15 mouse cellular contexts compared by ENCODE assay signal in genomic region chr15:86544122-86544795, GRCm38 (mm10).
DNase-seq lines count a peak whose midpoint lies in the region; ATAC-seq and TF ChIP-seq lines count a peak whose summit lies in the region.
"Had no signal": no experiment of that assay in that cellular context is flagged by ENCODE, and none has a peak within 500 bp of the region (broad histone marks: within the 10 kb centered on the region; RNA-seq: fewer than 3 reads in every experiment).

No protein-coding gene starts in this region.

- H3K27me3 ChIP-seq in lung, embryonic 14.5 days (ENCODE audit: insufficient read depth, low read length): no peaks in the 10 kb centered on the region
- H3K27me3 ChIP-seq: heart, embryonic 15.5 days; limb, embryonic 15.5 days; lung, embryonic 15.5 days; neural tube, embryonic 12.5 days had no signal

- H3K4me2 ChIP-seq in lung, embryonic 14.5 days: no peak overlapping the region
- H3K4me2 ChIP-seq: heart, embryonic 15.5 days; limb, embryonic 15.5 days; lung, embryonic 15.5 days; neural tube, embryonic 12.5 days had no signal

- H3K27ac ChIP-seq in lung, embryonic 14.5 days (ENCODE audit: low read depth): no peak overlapping the region
- H3K27ac ChIP-seq: heart, embryonic 15.5 days; limb, embryonic 15.5 days; lung, embryonic 15.5 days; neural tube, embryonic 12.5 days had no signal

- no peaks in the 10 kb centered on the region for H3K36me3 ChIP-seq in lung, embryonic 14.5 days (ENCODE audit: insufficient read depth)
- H3K36me3 ChIP-seq: heart, embryonic 15.5 days; limb, embryonic 15.5 days; lung, embryonic 15.5 days; neural tube, embryonic 12.5 days had no signal

- DNase-seq in lung, embryonic 14.5 days: peak; percentile 67
- DNase-seq in lung, postnatal 14 days: no peak
- DNase-seq in R1 (ENCODE audit: low read depth, low spot score): peak; percentile 39
- peak; percentile 13 for DNase-seq in embryo, embryonic 11.5 days (ENCODE audit: low read depth, low spot score)
- peak; percentile 46 for DNase-seq in retina, postnatal 1 day
- DNase-seq in lung, postnatal 25 days (ENCODE audit: low spot score): no peak
- DNase-seq in thymus, postnatal 25 days: no peak
- DNase-seq: cerebellum, adult 9-11 months; gastrocnemius, postnatal 25 days; midbrain, embryonic 14.5 days had no signal

- H3K9ac ChIP-seq in lung, embryonic 14.5 days: no peak overlapping the region
- H3K9ac ChIP-seq: heart, embryonic 15.5 days; limb, embryonic 15.5 days; lung, embryonic 15.5 days; neural tube, embryonic 12.5 days had no signal

- no peak for ATAC-seq in lung, embryonic 14.5 days (ENCODE audit: insufficient read depth)
- ATAC-seq: forebrain, embryonic 16.5 days had no signal

- no peaks in the 10 kb centered on the region for H3K4me1 ChIP-seq in lung, embryonic 14.5 days (ENCODE audit: insufficient read depth)
- H3K4me1 ChIP-seq: heart, embryonic 15.5 days; limb, embryonic 15.5 days; lung, embryonic 15.5 days; neural tube, embryonic 12.5 days had no signal

- TF ChIP-seq CTCF in lung, embryonic 14.5 days (IDR thresholded peaks at IDR 0.05; ENCODE audit: low read depth): no peak

- no peaks in the 10 kb centered on the region for H3K9me3 ChIP-seq in lung, embryonic 14.5 days (ENCODE audit: low read depth, low read length)
- H3K9me3 ChIP-seq: heart, embryonic 15.5 days; limb, embryonic 15.5 days; lung, embryonic 15.5 days; neural tube, embryonic 12.5 days had no signal

- no peak overlapping the region for H3K4me3 ChIP-seq in lung, embryonic 14.5 days (ENCODE audit: low read depth, low read length)
- H3K4me3 ChIP-seq: heart, embryonic 15.5 days; limb, embryonic 15.5 days; lung, embryonic 15.5 days; neural tube, embryonic 12.5 days had no signal

- 89% methylated on average over 1 of the region's 1 CpGs for WGBS in lung, embryonic 14.5 days

Comparison
In these comparisons a context has a peak if more than half of its experiments do, and no peak if none do; other contexts are left out.
1. DNase-seq: peak in lung, embryonic 14.5 days (single experiment), R1 (single experiment), embryo, embryonic 11.5 days (single experiment) and retina, postnatal 1 day (single experiment); none in lung, postnatal 14 days (single experiment), lung, postnatal 25 days (single experiment) and thymus, postnatal 25 days (single experiment).